Mouse (Mus musculus) mouse embryonic stem cell (cell line): ENCODE measurements around the gene Ifih1.

ENCODE experiments used
- in situ Hi-C, 2 experiments: fragments of 300-500 bp; cut with MboI; formaldehyde crosslinking; loops; 1 replicate in 1 of 2; 3 replicates in 1 of 2; pipeline ENCODE4 v1.14.3; 2019 to 2020; ENCODE audit warnings: low sequenced_read_pairs in 2 of 2, low pct_unique_long_range_greater_than_20kb in 1 of 2, mixed read lengths in 1 of 2; ENCODE audit not compliant: unreplicated experiment in 1 of 2

Gene Ifih1

DNA sequence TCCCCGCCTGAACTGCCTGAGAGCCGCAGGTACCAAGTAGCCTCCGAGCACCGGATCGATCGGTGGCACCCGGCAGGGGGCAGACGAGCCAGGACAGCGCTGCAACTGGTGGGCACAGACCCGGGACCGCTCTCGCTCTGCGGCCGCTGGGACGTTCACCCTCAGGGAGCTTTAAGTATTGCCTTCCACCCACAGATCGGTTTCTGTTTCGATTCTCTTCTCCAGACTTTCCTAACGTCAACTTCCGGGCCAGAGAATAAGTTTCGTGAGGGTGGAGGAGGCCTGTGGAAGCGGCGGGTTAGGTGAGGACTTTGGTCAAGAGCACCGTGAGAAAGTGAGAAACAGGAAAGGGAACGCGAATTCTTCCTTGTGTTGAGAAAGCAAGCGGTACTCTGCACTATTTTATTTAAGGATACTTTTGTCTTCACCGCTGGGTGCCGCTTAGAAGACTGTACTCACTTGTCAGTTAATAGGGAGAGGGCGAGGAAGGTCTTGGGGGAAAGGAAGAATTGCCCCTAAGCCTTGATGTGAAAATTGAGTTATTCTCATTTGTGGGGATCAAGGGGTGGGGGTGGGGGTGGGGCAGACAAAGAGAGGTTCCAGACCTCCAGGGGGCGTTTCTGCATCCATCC lies at the start of gene Ifih1:
Gene Ifih1 (minus strand): TSS at position 242 of the 632 bp plus-strand sequence.
- in situ Hi-C loops = no loop called here

GRCm38 (mm10) chr2:62685934-62686333 lies 39.9 kb upstream of the Ifih1 start:
- in situ Hi-C loops = no loop called here

GRCm38 (mm10) chr2:62684989-62685595 lies 39.0 kb upstream of the Ifih1 start:
- in situ Hi-C loops = no loop called here

DNA sequence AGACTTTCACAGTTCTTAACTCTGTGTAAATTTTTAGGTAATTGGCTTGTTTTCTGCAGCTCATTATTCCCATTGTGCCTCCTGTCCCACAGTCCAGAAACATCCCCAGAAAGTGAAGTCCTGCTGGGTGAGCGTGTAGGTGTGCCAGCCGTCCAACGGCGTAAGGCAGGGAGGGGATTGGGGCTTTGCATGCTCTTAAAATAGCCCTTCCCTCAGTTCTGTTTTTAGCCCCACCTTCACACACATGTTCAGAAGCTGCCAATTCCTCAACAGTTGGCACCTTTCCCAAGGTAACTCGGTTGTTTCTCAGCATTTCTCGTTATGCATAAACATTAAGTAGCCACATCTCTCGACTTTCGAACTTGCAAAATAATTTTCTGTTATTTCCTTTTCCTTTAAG lies 35.6 kb upstream of the Ifih1 start:
- in situ Hi-C loops = no loop called here

- in situ Hi-C loops = no loop called here
Measured at GRCm38 (mm10) chr2:62672788-62673187, 26.7 kb upstream of the Ifih1 start.

- in situ Hi-C loops = no loop called here
Measured at GRCm38 (mm10) chr2:62670767-62671166, 24.7 kb upstream of the Ifih1 start.

DNA sequence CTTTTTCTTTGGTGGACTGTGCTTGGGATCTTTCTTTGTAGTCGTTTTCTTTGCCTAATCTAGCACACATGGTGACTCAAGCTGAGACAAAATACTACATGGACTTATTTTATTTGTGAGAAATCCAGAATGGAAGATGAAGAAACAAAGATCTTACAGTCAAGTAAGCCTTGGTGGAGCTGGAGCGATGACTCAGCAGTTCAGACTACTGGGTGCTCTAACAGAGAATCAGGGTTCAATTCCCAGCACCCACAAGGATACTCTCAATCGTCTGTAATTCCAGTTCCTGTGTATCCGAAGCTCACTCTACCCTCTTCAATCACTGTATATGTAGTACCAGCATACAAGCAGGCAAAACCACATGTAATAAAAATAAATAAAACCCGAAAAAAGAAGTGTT lies 24.2 kb upstream of the Ifih1 start:
- in situ Hi-C loops = no loop called here

DNA sequence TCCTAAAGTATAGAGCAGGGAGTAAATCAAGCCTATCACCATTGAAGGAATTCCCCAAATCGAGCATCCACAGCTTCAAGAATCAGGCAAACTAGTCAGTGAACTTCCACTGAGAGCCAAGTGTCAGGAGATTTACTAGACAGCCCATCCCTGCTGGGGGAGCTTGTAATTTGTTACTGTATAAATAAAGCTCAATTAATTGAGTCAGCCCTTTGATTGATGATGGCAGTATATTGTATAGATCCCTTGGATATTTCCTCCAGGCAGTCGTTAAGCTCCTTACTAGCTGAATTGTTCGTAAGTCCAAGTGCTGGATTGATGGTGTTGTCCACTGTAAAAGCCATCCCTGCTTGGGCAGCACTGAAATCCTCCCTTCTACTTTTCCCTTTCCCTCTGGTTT lies 23.8 kb upstream of the Ifih1 start:
- in situ Hi-C loops = no loop called here

- in situ Hi-C loops = no loop called here
Measured at GRCm38 (mm10) chr2:62665536-62665935, 19.5 kb upstream of the Ifih1 start.

DNA sequence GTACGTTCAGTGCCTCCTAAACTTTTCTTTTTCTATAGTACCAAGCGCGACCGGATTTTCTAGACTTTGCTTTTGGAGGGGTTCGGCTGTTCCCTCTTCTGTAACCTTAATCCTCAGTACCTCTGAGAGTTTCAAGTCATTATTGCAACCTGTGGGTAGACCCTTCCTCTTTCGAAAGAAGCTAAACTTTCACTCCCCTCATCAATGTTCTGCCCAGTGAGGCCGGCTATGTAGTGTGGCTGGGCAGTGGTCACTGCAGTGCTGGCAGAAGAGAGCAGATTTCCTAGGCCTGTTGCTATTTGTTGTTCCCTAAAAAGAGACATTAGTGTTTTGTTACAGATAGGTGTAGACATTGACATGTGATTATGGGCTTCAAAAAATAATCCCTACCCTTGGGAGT lies 18.8 kb upstream of the Ifih1 start:
- in situ Hi-C loops = no loop called here

DNA sequence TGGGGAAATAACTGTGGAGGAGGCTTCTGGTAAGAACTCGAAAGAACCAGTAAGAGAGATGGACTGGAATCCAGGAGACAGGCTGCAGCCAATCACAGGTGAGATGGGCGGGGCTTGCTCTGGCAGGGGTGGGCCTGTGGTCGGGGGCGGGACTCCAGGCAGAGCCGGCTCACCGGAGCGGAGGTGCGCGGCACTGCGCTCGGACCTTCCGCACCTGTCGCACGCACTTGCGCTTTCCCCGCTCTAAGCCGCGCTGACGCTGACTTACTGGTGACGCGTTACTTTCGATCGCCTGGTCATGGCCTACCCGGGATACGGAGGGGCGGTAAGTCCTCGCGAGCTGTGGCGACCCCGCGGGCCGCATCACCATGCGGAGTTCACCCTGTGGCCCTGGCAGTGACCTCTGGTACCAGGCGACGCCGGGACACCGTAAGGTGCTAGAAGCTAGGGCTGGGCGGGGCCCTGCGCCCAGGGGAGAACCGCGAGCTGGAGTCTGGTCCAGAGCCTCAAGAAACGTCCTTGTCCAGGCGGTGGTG lies 18.1 kb upstream of the Ifih1 start, which contains the start of gene Gca:
Gene Gca (plus strand): TSS at position 151 of the 536 bp plus-strand sequence.
- in situ Hi-C loops = no loop called here

- in situ Hi-C loops = no loop called here
Measured at GRCm38 (mm10) chr2:62662560-62662959, 16.5 kb upstream of the Ifih1 start.

GRCm38 (mm10) chr2:62660565-62660964 lies 14.5 kb upstream of the Ifih1 start:
- in situ Hi-C loops = no loop called here

- in situ Hi-C loops = no loop called here
Measured at GRCm38 (mm10) chr2:62656072-62656471, 10.0 kb upstream of the Ifih1 start.

GRCm38 (mm10) chr2:62654519-62655338 lies 8.7 kb upstream of the Ifih1 start:
- in situ Hi-C loops = no loop called here

- in situ Hi-C loops = no loop called here
Measured at GRCm38 (mm10) chr2:62652466-62652865, 6.4 kb upstream of the Ifih1 start.

DNA sequence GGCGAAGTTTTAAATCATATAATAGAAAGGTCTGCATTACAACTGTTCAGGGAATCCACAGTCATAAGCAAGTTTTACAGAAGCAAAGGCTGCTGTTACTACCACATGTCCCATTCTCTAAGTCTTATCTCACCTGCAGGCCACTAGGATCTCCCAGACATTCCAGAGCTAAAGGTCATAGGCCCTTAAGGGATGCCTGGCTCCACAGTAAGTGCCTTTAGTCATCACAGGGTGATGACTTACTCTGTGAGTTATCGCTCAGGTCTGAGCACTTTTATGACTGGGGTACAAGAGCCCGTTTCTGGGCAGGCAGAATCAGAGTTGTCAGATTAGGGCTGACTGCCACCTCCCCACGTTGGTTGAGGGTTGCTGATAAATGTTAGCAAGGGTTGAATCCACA lies 5.8 kb upstream of the Ifih1 start:
- in situ Hi-C loops = no loop called here

- in situ Hi-C loops = no loop called here
Measured at GRCm38 (mm10) chr2:62646671-62647289, 725 bp upstream of the Ifih1 start.

DNA sequence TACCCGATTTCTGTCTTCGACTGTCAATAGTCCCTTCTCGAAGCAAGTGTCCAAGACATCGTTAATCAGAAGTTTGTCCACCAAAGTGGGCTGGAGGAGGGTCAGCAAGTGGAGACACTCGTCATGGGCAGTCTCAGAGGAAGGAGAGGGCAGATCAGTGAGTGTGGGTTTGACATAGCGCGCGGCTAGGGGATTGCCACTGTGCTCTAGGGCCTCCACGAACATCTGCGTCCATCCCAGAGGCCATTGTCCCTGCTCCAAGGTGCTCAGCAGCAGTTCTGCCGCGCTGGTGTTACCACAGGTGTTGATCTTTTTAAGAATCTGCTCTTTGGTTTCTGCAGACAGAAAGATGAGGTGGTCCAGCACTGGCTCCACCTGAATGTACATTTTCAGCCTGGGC lies 580 bp downstream of the Ifih1 start:
- in situ Hi-C loops = no loop called here
